Mouse (Mus musculus) megakaryocyte, embryonic 14.5 days (primary cell): Measurements from ENCODE around the gene Cd33. TPM values are rescaled to one million over a fixed set of nuclear protein-coding genes. Genes with fewer than 3 reads are reported as not detected.

Experiments
- H3K27me3 ChIP-seq: replicated peaks from 2 replicates; pipeline ENCODE3; 2012; ENCODE audit warnings: inconsistent platforms
- H3K36me3 ChIP-seq: replicated peaks from 2 replicates; pipeline ENCODE3; 2012; ENCODE audit warnings: low read length, inconsistent platforms, mixed read lengths
- H3K4me1 ChIP-seq: 2 replicates; pipeline ENCODE4 v1.6.1; 2012; ENCODE audit warnings: inconsistent platforms
- H3K4me3 ChIP-seq: replicated peaks from 2 replicates; pipeline ENCODE3; 2012; ENCODE audit warnings: moderate library complexity, mild to moderate bottlenecking, inconsistent platforms
- H3K9me3 ChIP-seq: 2 replicates; pipeline ENCODE4 v1.6.1; 2012; ENCODE audit warnings: inconsistent platforms
- FLI1 ChIP-seq: IDR thresholded peaks from 2 replicates; pipeline ENCODE4 v1.6.1; 2012; ENCODE audit warnings: low read length, inconsistent platforms, mixed read lengths
- GATA1 ChIP-seq: IDR thresholded peaks from 3 replicates; pipeline ENCODE4 v1.6.1; 2012; ENCODE audit warnings: mixed read lengths, low read length, inconsistent platforms, borderline replicate concordance
- polyA plus RNA-seq: library from polyadenylated mRNA; stranded (reverse); fragments of >175 nt; gene quantifications from 2 replicates; pipeline ENCODE4 v1.2.3, GENCODE M21; 2012; ENCODE audit warnings: low replicate concordance; ENCODE audit not compliant: insufficient read depth

Gene Cd33
- polyA plus RNA-seq, 1 experiment, result 0.35 TPM

DNA sequence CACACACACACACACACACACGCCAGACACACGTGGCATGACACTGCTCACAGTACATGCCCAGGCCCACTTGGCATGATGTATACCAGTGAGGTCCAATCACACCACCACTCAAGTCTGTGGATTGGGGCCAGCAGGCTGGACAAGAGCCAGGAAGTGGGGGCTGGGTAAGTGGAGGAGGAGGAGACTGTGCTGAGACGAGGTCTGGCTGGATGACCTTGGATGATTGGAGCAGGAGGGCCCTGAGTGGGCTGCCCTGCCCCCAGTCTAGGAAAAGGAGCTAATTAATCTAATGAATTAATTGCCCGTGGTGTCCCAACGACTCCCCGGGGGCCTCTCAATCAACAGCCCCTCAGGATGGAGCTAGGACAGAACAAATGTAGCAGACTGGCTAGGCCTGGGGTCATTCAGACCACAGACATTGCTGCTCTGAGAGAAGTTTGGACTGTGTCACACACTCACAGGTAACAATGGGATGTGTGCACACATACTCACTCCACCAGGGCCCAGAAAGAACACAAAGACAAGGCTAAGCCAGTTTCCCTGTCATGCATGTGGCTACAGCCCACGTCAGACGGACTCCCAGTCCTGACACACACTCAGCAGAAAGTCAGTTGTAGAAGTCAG is 62.0 kb downstream of the Cd33 start:
- H3K4me3 ChIP-seq, result no peak overlapping the region
- peaks cover 4% of the 10 kb centered on the region; the same call in 1 of the 2 replicates for H3K4me1 ChIP-seq
- H3K36me3 ChIP-seq, result no peaks in the 10 kb centered on the region
- peaks cover 41% of the 10 kb centered on the region for H3K27me3 ChIP-seq
- TF ChIP-seq GATA1 (no peak), FLI1 (no peak)
- no peaks in the 10 kb centered on the region for H3K9me3 ChIP-seq

- no peak overlapping the region for H3K4me3 ChIP-seq
- no peaks in the 10 kb centered on the region for H3K36me3 ChIP-seq
- peaks cover 9% of the 10 kb centered on the region; the same call in 1 of the 2 replicates for H3K4me1 ChIP-seq
- TF ChIP-seq FLI1 (no peak), GATA1 (no peak)
- peaks cover 48% of the 10 kb centered on the region for H3K27me3 ChIP-seq
- no peaks in the 10 kb centered on the region for H3K9me3 ChIP-seq
Observed at GRCm38 (mm10) chr7:43481191-43481590, 63.0 kb downstream of the Cd33 start.

DNA sequence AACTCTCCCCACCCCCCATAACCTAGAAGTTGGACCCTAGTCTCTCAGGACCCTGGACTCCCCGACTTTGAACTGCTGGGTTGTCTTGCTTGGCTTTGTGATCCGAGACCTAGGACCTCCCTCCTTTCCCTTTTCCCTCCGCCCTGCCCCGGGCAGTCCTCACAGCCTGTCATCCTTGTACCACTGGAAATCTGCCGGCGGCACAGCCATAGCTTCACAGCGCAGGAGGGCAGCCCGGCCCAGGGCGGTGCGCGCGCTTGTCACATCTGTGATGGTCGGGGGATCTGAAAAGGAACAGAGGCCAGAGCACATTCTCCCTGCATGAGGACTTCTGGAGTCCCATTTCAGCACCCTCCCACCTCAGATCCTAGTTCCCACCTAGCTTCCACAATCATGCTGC is 67.9 kb downstream of the Cd33 start:
- Histone ChIP-seq H3K9me3 (no peaks in the 10 kb centered on the region), H3K4me1 (peaks cover 16% of the 10 kb centered on the region), H3K36me3 (peaks cover 3% of the 10 kb centered on the region), H3K4me3 (no peak overlapping the region), H3K27me3 (peaks cover 67% of the 10 kb centered on the region)
- TF ChIP-seq GATA1 (no peak), FLI1 (no peak)

DNA sequence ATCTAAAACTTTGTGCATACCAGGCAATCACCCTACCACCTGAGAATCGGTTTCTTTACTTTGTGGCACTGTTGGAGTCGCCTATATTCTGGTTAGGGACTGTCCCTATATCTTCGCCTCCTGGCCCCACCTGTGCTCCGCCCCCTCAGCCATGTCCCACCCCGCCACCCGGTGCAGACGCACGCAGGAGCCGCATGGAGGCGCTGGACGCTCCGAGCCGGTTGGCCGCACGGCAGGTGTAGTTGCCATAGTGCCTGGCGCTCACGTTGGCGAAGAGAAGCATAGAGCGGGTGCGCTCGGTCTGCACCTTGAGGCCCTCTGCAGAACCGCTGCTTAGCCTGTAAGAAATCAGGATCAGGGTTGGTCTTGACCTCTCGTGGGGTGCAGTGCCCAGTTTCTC is 68.5 kb downstream of the Cd33 start:
- Histone ChIP-seq H3K4me1 (peaks cover 16% of the 10 kb centered on the region), H3K4me3 (peak overlapping the region; percentile 56), H3K27me3 (peaks cover 67% of the 10 kb centered on the region), H3K36me3 (peaks cover 10% of the 10 kb centered on the region), H3K9me3 (no peaks in the 10 kb centered on the region)
- no peak for TF ChIP-seq GATA1
- TF ChIP-seq FLI1, result no peak

Other genes starting within 250 kb of the Cd33 start
- gene Zfp715, start 231.1 kb downstream of the Cd33 start, polyA plus RNA-seq, result 3.7 TPM in 1 of 2 replicates, not detected in the other
- gene Siglecf, start 193.1 kb downstream of the Cd33 start, polyA plus RNA-seq, result 1.5 and 2.7 TPM in 2 replicates
- 0.10 TPM in 1 of 2 replicates, not detected in the other for gene Siglecg, start 136.2 kb downstream of the Cd33 start, polyA plus RNA-seq
- 1.4 and 9.3 TPM in 2 replicates for gene Lim2, start 116.8 kb downstream of the Cd33 start, polyA plus RNA-seq
- 2.9 and 10.0 TPM in 2 replicates for gene Nkg7, start 107.4 kb downstream of the Cd33 start, polyA plus RNA-seq
- not detected in 2 replicates for gene Cldnd2, start 103.6 kb downstream of the Cd33 start, polyA plus RNA-seq
- gene Etfb, start 100.3 kb downstream of the Cd33 start, polyA plus RNA-seq, result 68.1 and 368 TPM in 2 replicates
- gene Gm45233, start 100.3 kb downstream of the Cd33 start, polyA plus RNA-seq, result 0.75 TPM in 1 of 2 replicates, not detected in the other
- gene Vsig10l, start 81.3 kb downstream of the Cd33 start, polyA plus RNA-seq, result 3.3 and 9.4 TPM in 2 replicates
- not detected in 2 replicates for gene Iglon5, start 54.4 kb downstream of the Cd33 start, polyA plus RNA-seq
- gene 4931406B18Rik, start 38.5 kb downstream of the Cd33 start, polyA plus RNA-seq, result not detected in 2 replicates
- gene Zfp658, start 17.8 kb upstream of the Cd33 start, polyA plus RNA-seq, result not detected in 2 replicates
- 0.62 TPM in 1 of 2 replicates, not detected in the other for gene Zfp719, start 35.2 kb upstream of the Cd33 start, polyA plus RNA-seq
- gene Zfp819, start 62.7 kb upstream of the Cd33 start, polyA plus RNA-seq, result not detected in 2 replicates
- gene Ceacam18, start 90.3 kb upstream of the Cd33 start, polyA plus RNA-seq, result 0.86 TPM in 1 of 2 replicates, not detected in the other
- gene Siglece, start 115.7 kb upstream of the Cd33 start, polyA plus RNA-seq, result not detected in 2 replicates
- gene Ctu1, start 127.6 kb upstream of the Cd33 start, polyA plus RNA-seq, result 6.6 and 15.5 TPM in 2 replicates
- not detected in 2 replicates for gene Klk14, start 146.0 kb upstream of the Cd33 start, polyA plus RNA-seq
- not detected in 2 replicates for gene Klk13, start 168.1 kb upstream of the Cd33 start, polyA plus RNA-seq
- gene Klk12, start 224.5 kb upstream of the Cd33 start, polyA plus RNA-seq, result not detected in 2 replicates
- gene Klk11, start 230.2 kb upstream of the Cd33 start, polyA plus RNA-seq, result not detected in 2 replicates
- not detected in 2 replicates for gene Klk10, start 236.6 kb upstream of the Cd33 start, polyA plus RNA-seq
- not detected in 2 replicates for gene Klk9, start 247.5 kb upstream of the Cd33 start, polyA plus RNA-seq